In the genomic region with DNA sequence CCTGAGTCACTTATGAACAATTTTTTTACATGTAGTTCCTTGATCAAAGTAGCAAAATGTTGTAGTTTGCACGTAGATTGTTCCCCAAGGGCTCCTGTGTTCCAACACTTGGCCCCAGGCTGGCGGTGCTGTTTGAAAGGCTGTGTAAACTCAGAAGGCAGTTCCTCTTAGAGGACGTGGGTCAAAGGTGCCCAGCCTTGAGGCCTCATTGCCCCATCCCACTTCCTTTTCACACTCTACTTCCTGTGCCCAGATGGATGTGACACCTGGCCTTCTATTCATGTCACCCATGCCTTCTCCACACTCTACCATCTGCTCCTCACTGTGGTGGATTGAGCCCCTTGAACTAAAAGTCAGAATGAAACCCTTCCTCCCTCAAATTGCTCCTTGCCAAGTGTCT, we compare ENCODE assay signal across 11 mouse cellular contexts. TPM values are rescaled to one million over a fixed set of nuclear protein-coding genes. Genes with fewer than 3 reads are reported as not detected.
DNase-seq lines count a peak whose midpoint lies in the region; ATAC-seq and TF ChIP-seq lines count a peak whose summit lies in the region.
"Had no signal": no experiment of that assay in that cellular context is flagged by ENCODE, and none has a peak within 500 bp of the region (broad histone marks: within the 10 kb centered on the region; RNA-seq: fewer than 3 reads in every experiment).

No protein-coding gene starts in this region.

- no peaks in the 10 kb centered on the region for H3K27me3 ChIP-seq in lung, postnatal 0 days (replicated peaks; ENCODE audit: insufficient read depth, low read length)
- no peaks in the 10 kb centered on the region for H3K27me3 ChIP-seq in stomach, postnatal 0 days (ENCODE audit: control insufficient read depth, insufficient read depth, low read length)
- H3K27me3 ChIP-seq: limb, embryonic 15.5 days had no signal

- peak; percentile 43 for DNase-seq in adrenal gland, postnatal 14 days
- no peak for DNase-seq in adrenal gland, adult 18-20 months (ENCODE audit: low spot score in 2 of 2)
- peak; percentile 34 for DNase-seq in embryo, embryonic 11 days
- peak; percentile 63 for DNase-seq in lung, postnatal 0 days (ENCODE audit: low spot score)
- DNase-seq in stomach, postnatal 0 days (ENCODE audit: low spot score), result peak; percentile 40
- DNase-seq in frontal cortex, postnatal 25 days (ENCODE audit: low spot score in 2 of 2), result no peak
- no peak for DNase-seq in layer of hippocampus, adult 8-10 months (ENCODE audit: low spot score in 2 of 2)
- DNase-seq: right cerebral cortex, postnatal 14 days had no signal

- ATAC-seq in lung, postnatal 0 days, result peak; percentile 47
- ATAC-seq in stomach, postnatal 0 days (ENCODE audit: low FRiP score, low TSS enrichment), result peak; percentile 55; the same call in 1 of the 2 replicates
- ATAC-seq in erythroid progenitor cell, adult 5-6 weeks (replicated peaks; ENCODE audit: low FRiP score, poor library complexity, severe bottlenecking), result no peak

- no peak overlapping the region for H3K4me2 ChIP-seq in lung, postnatal 0 days (replicated peaks; ENCODE audit: low read depth, low read length)
- H3K4me2 ChIP-seq in stomach, postnatal 0 days (replicated peaks; ENCODE audit: low read depth), result no peak overlapping the region

- no peak for TF ChIP-seq EP300 in lung, postnatal 0 days (IDR thresholded peaks at IDR 0.05)
- no peak for TF ChIP-seq EP300 in stomach, postnatal 0 days (optimal IDR thresholded peaks at IDR 0.05)

- no peak overlapping the region for H3K27ac ChIP-seq in lung, postnatal 0 days (ENCODE audit: low read length)
- H3K27ac ChIP-seq in stomach, postnatal 0 days (replicated peaks), result no peak overlapping the region
- H3K27ac ChIP-seq: limb, embryonic 15.5 days had no signal

- H3K36me3 ChIP-seq in lung, postnatal 0 days (ENCODE audit: insufficient read depth, low read length), result no peaks in the 10 kb centered on the region
- H3K36me3 ChIP-seq in stomach, postnatal 0 days (ENCODE audit: control insufficient read depth, insufficient read depth, low read length), result no peaks in the 10 kb centered on the region
- H3K36me3 ChIP-seq: limb, embryonic 15.5 days had no signal

- no peak overlapping the region for H3K4me3 ChIP-seq in lung, postnatal 0 days (ENCODE audit: low read depth, low read length)
- H3K4me3 ChIP-seq in stomach, postnatal 0 days (ENCODE audit: low read depth, low read length), result no peak overlapping the region

- no peaks in the 10 kb centered on the region for H3K9me3 ChIP-seq in lung, postnatal 0 days (ENCODE audit: low read length)
- H3K9me3 ChIP-seq in stomach, postnatal 0 days (ENCODE audit: control insufficient read depth, low read length), result no peaks in the 10 kb centered on the region
- H3K9me3 ChIP-seq: limb, embryonic 15.5 days had no signal

- no peak overlapping the region for H3K9ac ChIP-seq in lung, postnatal 0 days (replicated peaks; ENCODE audit: low read depth)
- no peak overlapping the region for H3K9ac ChIP-seq in stomach, postnatal 0 days (ENCODE audit: low read length)
- H3K9ac ChIP-seq: limb, embryonic 15.5 days had no signal

- no peak for TF ChIP-seq CTCF in lung, postnatal 0 days (IDR thresholded peaks at IDR 0.05)
- TF ChIP-seq CTCF in stomach, postnatal 0 days (IDR thresholded peaks at IDR 0.05; ENCODE audit: low read depth), result no peak

- WGBS in lung, postnatal 0 days, result 12% methylated on average over 3 of the region's 3 CpGs
- 32% methylated on average over 3 of the region's 3 CpGs for whole genome bisulfite sequencing in stomach, postnatal 0 days

- 0 out of 2 replicates have a peak, but pooled peaks cover 4% of the 10 kb centered on the region for H3K4me1 ChIP-seq in lung, postnatal 0 days (ENCODE audit: insufficient read depth, low read depth, low read length)
- no peaks in the 10 kb centered on the region for H3K4me1 ChIP-seq in stomach, postnatal 0 days (replicated peaks; ENCODE audit: control insufficient read depth, insufficient read depth)

RNA-seq across cellular contexts. Expression of gene Wfdc13, which starts 5.0 kb away (rescaled TPM):
- total RNA-seq in adrenal gland, postnatal 14 days (2021), result not detected in 2 replicates
- total RNA-seq in adrenal gland, adult 18-20 months (2021), result not detected
- 1.3 and 1.9 TPM in 2 replicates for polyA plus RNA-seq in lung, postnatal 0 days (2015; fragmentation: Nextera tagmentation; extraction: Ambion mirVana)
- polyA plus RNA-seq in stomach, postnatal 0 days (2015; fragmentation: Nextera tagmentation; extraction: Ambion mirVana), result 2.1 and 2.6 TPM in 2 replicates
- not detected in 2 replicates for total RNA-seq in erythroid progenitor cell, adult 5-6 weeks (2015; ENCODE audit: low replicate concordance)
- total RNA-seq in erythroid progenitor cell, adult 5-6 weeks (2017; ENCODE audit: low replicate concordance), result not detected in 2 replicates
- total RNA-seq in layer of hippocampus, adult 8-10 months (2022), result not detected

RNA-seq across cellular contexts. Expression of gene Wfdc11, which starts 6.0 kb away (rescaled TPM):
- not detected in 2 replicates for total RNA-seq in adrenal gland, postnatal 14 days (2021)
- total RNA-seq in adrenal gland, adult 18-20 months (2021), result not detected
- not detected in 2 replicates for polyA plus RNA-seq in lung, postnatal 0 days (2015; fragmentation: Nextera tagmentation; extraction: Ambion mirVana)
- polyA plus RNA-seq in stomach, postnatal 0 days (2015; fragmentation: Nextera tagmentation; extraction: Ambion mirVana), result not detected in 2 replicates
- total RNA-seq in erythroid progenitor cell, adult 5-6 weeks (2015; ENCODE audit: low replicate concordance), result not detected in 2 replicates
- total RNA-seq in erythroid progenitor cell, adult 5-6 weeks (2017; ENCODE audit: low replicate concordance), result not detected in 2 replicates
- not detected for total RNA-seq in layer of hippocampus, adult 8-10 months (2022)
- polyA plus RNA-seq: heart, embryonic 16.5 days; limb, embryonic 15.5 days had no signal

RNA-seq across cellular contexts. Expression of gene Spint4, which starts 18.4 kb away (rescaled TPM):
- total RNA-seq in adrenal gland, postnatal 14 days (2021), result not detected in 2 replicates
- total RNA-seq in adrenal gland, adult 18-20 months (2021), result not detected
- not detected in 2 replicates for polyA plus RNA-seq in lung, postnatal 0 days (2015; fragmentation: Nextera tagmentation; extraction: Ambion mirVana)
- polyA plus RNA-seq in stomach, postnatal 0 days (2015; fragmentation: Nextera tagmentation; extraction: Ambion mirVana), result not detected in 2 replicates
- not detected in 2 replicates for total RNA-seq in erythroid progenitor cell, adult 5-6 weeks (2015; ENCODE audit: low replicate concordance)
- not detected in 2 replicates for total RNA-seq in erythroid progenitor cell, adult 5-6 weeks (2017; ENCODE audit: low replicate concordance)
- total RNA-seq in layer of hippocampus, adult 8-10 months (2022), result not detected
- polyA plus RNA-seq: heart, embryonic 16.5 days; limb, embryonic 15.5 days had no signal

RNA-seq across cellular contexts. Expression of gene Wfdc9, which starts 23.5 kb away (rescaled TPM):
- total RNA-seq in adrenal gland, postnatal 14 days (2021), result not detected in 2 replicates
- total RNA-seq in adrenal gland, adult 18-20 months (2021), result not detected
- polyA plus RNA-seq in lung, postnatal 0 days (2015; fragmentation: Nextera tagmentation; extraction: Ambion mirVana), result not detected in 2 replicates
- polyA plus RNA-seq in stomach, postnatal 0 days (2015; fragmentation: Nextera tagmentation; extraction: Ambion mirVana), result 0.58 TPM in 1 of 2 replicates, not detected in the other
- total RNA-seq in erythroid progenitor cell, adult 5-6 weeks (2015; ENCODE audit: low replicate concordance), result not detected in 2 replicates
- not detected in 2 replicates for total RNA-seq in erythroid progenitor cell, adult 5-6 weeks (2017; ENCODE audit: low replicate concordance)
- total RNA-seq in layer of hippocampus, adult 8-10 months (2022), result not detected
- polyA plus RNA-seq: heart, embryonic 16.5 days; limb, embryonic 15.5 days had no signal

RNA-seq across cellular contexts. Expression of gene Wfdc10, which starts 24.1 kb away (rescaled TPM):
- not detected in 2 replicates for total RNA-seq in adrenal gland, postnatal 14 days (2021)
- not detected for total RNA-seq in adrenal gland, adult 18-20 months (2021)
- 0.57 and 0.88 TPM in 2 replicates for polyA plus RNA-seq in lung, postnatal 0 days (2015; fragmentation: Nextera tagmentation; extraction: Ambion mirVana)
- 12.2 and 12.6 TPM in 2 replicates for polyA plus RNA-seq in stomach, postnatal 0 days (2015; fragmentation: Nextera tagmentation; extraction: Ambion mirVana)
- not detected in 2 replicates for total RNA-seq in erythroid progenitor cell, adult 5-6 weeks (2015; ENCODE audit: low replicate concordance)
- not detected in 2 replicates for total RNA-seq in erythroid progenitor cell, adult 5-6 weeks (2017; ENCODE audit: low replicate concordance)
- total RNA-seq in layer of hippocampus, adult 8-10 months (2022), result not detected
- polyA plus RNA-seq: limb, embryonic 15.5 days had no signal

Comparison
In these comparisons a context has a peak if more than half of its experiments do, and no peak if none do; other contexts are left out.
1. DNase-seq: peak in adrenal gland, postnatal 14 days (single experiment), embryo, embryonic 11 days (single experiment), lung, postnatal 0 days (single experiment) and stomach, postnatal 0 days (single experiment); none in adrenal gland, adult 18-20 months (0 of 2), frontal cortex, postnatal 25 days (0 of 2) and layer of hippocampus, adult 8-10 months (0 of 2).